Mouse (Mus musculus) spleen, adult 2 months (tissue): ENCODE results near the gene Gm45717. TPM values are rescaled to one million over a fixed set of nuclear protein-coding genes. Genes with fewer than 3 reads are reported as not detected.
A peak's percentile ranks its signal among the peaks of the same experiment; 100 is the strongest.

ENCODE experiments used
- DNase-seq, 2 experiments: peaks; one replicate each; pipeline versions ENCODE4 v3.0.0 to v3.0.0-alpha.2; 2012 to 2021; ENCODE audit warnings: low spot score in 2 of 2, low read depth in 1 of 2
- H3K27ac ChIP-seq: fragments of 200-500 bp; 2 replicates; pipeline ENCODE4 v1.5.1; 2012; ENCODE audit warnings: low read length, inconsistent platforms; ENCODE audit not compliant: insufficient read depth
- H3K27me3 ChIP-seq: fragments of 200-500 bp; 2 replicates; pipeline ENCODE4 v1.6.1; 2012; ENCODE audit warnings: mild to moderate bottlenecking, moderate library complexity, low read length, inconsistent platforms; ENCODE audit not compliant: control insufficient read depth, insufficient read depth
- H3K36me3 ChIP-seq: fragments of 200-500 bp; 2 replicates; pipeline ENCODE4 v1.6.1; 2012; ENCODE audit warnings: mild to moderate bottlenecking, low read length, inconsistent platforms; ENCODE audit not compliant: control insufficient read depth, insufficient read depth
- H3K4me1 ChIP-seq: fragments of 200-500 bp; 2 replicates; pipeline ENCODE4 v1.6.1; 2011; ENCODE audit warnings: inconsistent platforms; ENCODE audit not compliant: control insufficient read depth, insufficient read depth, insufficient read length
- H3K4me3 ChIP-seq: fragments of 200-500 bp; 2 replicates; pipeline ENCODE4 v1.5.1; 2011; ENCODE audit warnings: mild to moderate bottlenecking, inconsistent platforms; ENCODE audit not compliant: insufficient read depth, insufficient read length; ENCODE audit errors: extremely low read depth
- CTCF ChIP-seq: fragments of 200-500 bp; IDR thresholded peaks from 2 replicates; pipeline ENCODE4 v1.5.1; 2011; ENCODE audit warnings: mild to moderate bottlenecking, inconsistent platforms; ENCODE audit not compliant: insufficient read depth, insufficient read length, insufficient replicate concordance; ENCODE audit errors: extremely low read depth
- POLR2A ChIP-seq: fragments of 200-500 bp; IDR thresholded peaks from 2 replicates; pipeline ENCODE4 v1.6.1; 2011; ENCODE audit warnings: low read depth, low read length, inconsistent platforms
- WGBS: fragments of 180-500 bp; shearing (Covaris S2); methylation state at CpG from one replicate; pipeline ENCODE4 v1.1.7; 2018; 5-methylcytosine and 5-hydroxymethylcytosine counted together
- polyA plus RNA-seq: library from polyadenylated mRNA; depleted of rRNA; stranded (reverse); fragments of >200 nt; gene quantifications from 2 replicates; pipeline ENCODE4 v1.2.3, GENCODE M21; 2012; rRNA removed

Gene Gm45717
- polyA plus RNA-seq, 1 experiment: not detected

GRCm38 (mm10) chr7:140907131-140907530, 48.6 kb downstream of the Gm45717 start:
- Histone ChIP-seq H3K27me3 (no peaks in the 10 kb centered on the region), H3K4me1 (no peaks in the 10 kb centered on the region), H3K27ac (no peak overlapping the region), H3K4me3 (no peak overlapping the region), H3K36me3 (no peaks in the 10 kb centered on the region)
- 87% methylated on average over 13 of the region's 13 CpGs for WGBS
- TF ChIP-seq CTCF (no peak), POLR2A (no peak)
- no peak for DNase-seq

DNA sequence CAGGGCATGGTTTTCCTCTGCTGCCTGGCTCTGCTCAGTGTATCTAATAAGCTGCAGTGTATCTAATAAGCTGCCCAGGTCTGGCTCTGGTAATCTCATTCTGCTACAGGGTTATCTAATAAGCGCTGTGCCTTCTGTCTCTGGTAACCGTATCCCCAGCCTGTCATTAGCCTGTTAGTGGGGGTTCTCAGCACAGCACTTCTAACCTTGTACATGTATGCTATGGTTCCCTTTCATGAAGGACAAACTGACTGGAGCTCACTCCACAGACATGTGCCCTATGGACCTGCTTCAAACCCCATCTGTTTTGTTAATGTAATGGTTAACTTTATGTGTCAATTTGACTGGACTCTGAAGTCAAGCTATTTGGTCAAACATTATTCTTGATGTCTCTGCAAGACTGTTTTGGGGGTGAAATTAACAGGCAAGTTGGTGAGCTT, 50.1 kb downstream of the Gm45717 start:
- no peak overlapping the region for H3K27ac ChIP-seq
- no peak overlapping the region for H3K4me3 ChIP-seq
- H3K4me1 ChIP-seq: no peaks in the 10 kb centered on the region
- H3K27me3 ChIP-seq: no peaks in the 10 kb centered on the region
- no peak for DNase-seq
- 85% methylated on average over 2 of the region's 2 CpGs for WGBS
- no peaks in the 10 kb centered on the region for H3K36me3 ChIP-seq
- TF ChIP-seq POLR2A (no peak), CTCF (no peak)

GRCm38 (mm10) chr7:140903212-140903611, 52.5 kb downstream of the Gm45717 start:
- Histone ChIP-seq H3K36me3 (peaks cover 5% of the 10 kb centered on the region), H3K27ac (no peak overlapping the region), H3K27me3 (no peaks in the 10 kb centered on the region), H3K4me3 (no peak overlapping the region), H3K4me1 (no peaks in the 10 kb centered on the region)
- no peak for TF ChIP-seq POLR2A
- peak; percentile 87; the same call in 1 of the 2 replicates for TF ChIP-seq CTCF
- WGBS: 27% methylated on average over 13 of the region's 13 CpGs
- peak; percentile 12 to 68 for DNase-seq

DNA sequence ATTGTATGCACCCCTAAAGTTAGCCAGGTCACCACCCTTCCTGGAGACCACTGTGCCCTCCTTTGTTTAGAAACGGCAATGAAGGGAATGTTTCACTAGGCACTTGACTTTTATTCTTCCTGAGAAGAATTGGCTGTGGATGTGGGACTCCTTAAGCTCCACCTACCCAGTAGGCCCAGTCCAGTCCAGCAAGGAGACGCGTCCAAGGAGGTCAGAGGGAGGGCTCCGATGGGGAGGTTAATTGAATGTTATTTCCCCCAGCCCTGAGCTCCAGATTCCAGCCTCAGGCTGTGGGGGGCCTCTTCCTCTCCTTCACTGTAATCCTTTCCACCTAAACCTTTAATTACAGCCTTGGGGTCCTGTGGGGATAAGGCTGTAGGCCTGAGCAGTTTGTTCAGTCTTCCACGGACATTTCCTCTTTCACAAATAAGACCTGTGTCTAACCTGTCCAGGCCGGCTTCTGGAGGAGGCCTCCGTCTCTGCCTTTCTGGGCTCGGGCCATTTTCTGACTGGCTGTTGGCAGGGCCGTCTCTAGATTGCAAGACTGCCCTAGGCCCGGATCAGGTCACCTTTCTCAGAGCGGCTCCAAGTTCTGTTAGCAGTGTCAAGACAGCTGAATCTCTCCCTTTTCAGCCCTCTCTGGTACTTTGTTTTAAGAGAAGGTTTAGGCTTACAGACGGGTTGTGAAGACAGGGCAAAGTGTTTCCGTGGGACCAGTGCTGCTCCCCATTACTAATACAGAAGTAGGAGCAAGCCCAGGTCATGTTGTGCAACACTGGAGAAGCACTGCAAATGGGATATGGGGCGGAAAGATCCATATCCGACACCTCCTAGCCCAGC, 53.5 kb downstream of the Gm45717 start:
- TF ChIP-seq POLR2A (no peak), CTCF (no peak)
- WGBS: 89% methylated on average over 15 of the region's 15 CpGs
- no peak for DNase-seq
- Histone ChIP-seq H3K4me3 (no peak overlapping the region), H3K4me1 (no peaks in the 10 kb centered on the region), H3K27ac (no peak overlapping the region), H3K27me3 (no peaks in the 10 kb centered on the region), H3K36me3 (peaks cover 10% of the 10 kb centered on the region)

GRCm38 (mm10) chr7:140900220-140900619, 55.5 kb downstream of the Gm45717 start, which contains the start of gene Cox8b:
TSS of gene Cox8b (minus strand) at chr7:140900446.
- TF ChIP-seq CTCF (no peak), POLR2A (no peak)
- WGBS: 84% methylated on average over 10 of the region's 10 CpGs
- peaks cover 13% of the 10 kb centered on the region for H3K36me3 ChIP-seq
- DNase-seq: no peak
- H3K4me1 ChIP-seq: no peaks in the 10 kb centered on the region
- no peak within 1 kb of the TSS for H3K4me3 ChIP-seq
- no peaks in the 10 kb centered on the region for H3K27me3 ChIP-seq
- H3K27ac ChIP-seq: no peak within 1 kb of the TSS

Other genes with a start within 250 kb of the Gm45717 start
- 0.36 and 1.3 TPM in 2 replicates for gene Cyp2e1, start 192.2 kb downstream of the Gm45717 start, polyA plus RNA-seq
- 0.07 and 0.11 TPM in 2 replicates for gene Syce1, start 168.1 kb downstream of the Gm45717 start, polyA plus RNA-seq
- gene Zfp941, start 133.8 kb downstream of the Gm45717 start, polyA plus RNA-seq: not detected in 2 replicates
- 1.1 and 1.5 TPM in 2 replicates for gene Urah, start 120.9 kb downstream of the Gm45717 start, polyA plus RNA-seq
- gene Scgb1c1, start 110.4 kb downstream of the Gm45717 start, polyA plus RNA-seq: 0.25 TPM in 1 of 2 replicates, not detected in the other
- gene Odf3, start 108.1 kb downstream of the Gm45717 start, polyA plus RNA-seq: not detected in 2 replicates
- not detected in 2 replicates for gene Gm45785, start 99.6 kb downstream of the Gm45717 start, polyA plus RNA-seq
- 104 and 117 TPM in 2 replicates for gene Ric8a, start 99.0 kb downstream of the Gm45717 start, polyA plus RNA-seq
- gene Bet1l, start 98.4 kb downstream of the Gm45717 start, polyA plus RNA-seq: 16.9 and 19.0 TPM in 2 replicates
- gene Psmd13, start 74.0 kb downstream of the Gm45717 start, polyA plus RNA-seq: 39.6 and 43.0 TPM in 2 replicates
- 13.3 and 15.0 TPM in 2 replicates for gene Sirt3, start 73.6 kb downstream of the Gm45717 start, polyA plus RNA-seq
- not detected in 2 replicates for gene Cox8b, start 55.5 kb downstream of the Gm45717 start, polyA plus RNA-seq
- gene Nlrp6, start 35.0 kb downstream of the Gm45717 start, polyA plus RNA-seq: 0.12 and 0.32 TPM in 2 replicates
- 21.2 and 26.0 TPM in 2 replicates for gene Pgghg, start 14.5 kb downstream of the Gm45717 start, polyA plus RNA-seq
- 1.2 and 1.3 TPM in 2 replicates for gene Ifitm5, start 5.6 kb downstream of the Gm45717 start, polyA plus RNA-seq
- 279 and 436 TPM in 2 replicates for gene Ifitm2, start 50 bp upstream of the Gm45717 start, polyA plus RNA-seq
- 159 and 265 TPM in 2 replicates for gene Ifitm1, start 11.3 kb upstream of the Gm45717 start, polyA plus RNA-seq
- 177 and 277 TPM in 2 replicates for gene Ifitm3, start 54.8 kb upstream of the Gm45717 start, polyA plus RNA-seq
- 25.5 and 45.9 TPM in 2 replicates for gene Ifitm6, start 62.0 kb upstream of the Gm45717 start, polyA plus RNA-seq
- gene Gm17387, start 73.2 kb upstream of the Gm45717 start, polyA plus RNA-seq: not detected in 2 replicates
- 0.79 and 1.9 TPM in 2 replicates for gene B4galnt4, start 105.2 kb upstream of the Gm45717 start, polyA plus RNA-seq
- gene Pkp3, start 122.3 kb upstream of the Gm45717 start, polyA plus RNA-seq: 30.1 and 36.7 TPM in 2 replicates
- 35.8 and 45.5 TPM in 2 replicates for gene Sigirr, start 144.6 kb upstream of the Gm45717 start, polyA plus RNA-seq
- 0.02 and 0.23 TPM in 2 replicates for gene Ano9, start 161.9 kb upstream of the Gm45717 start, polyA plus RNA-seq
- 26.8 and 27.0 TPM in 2 replicates for gene Ptdss2, start 166.4 kb upstream of the Gm45717 start, polyA plus RNA-seq
- 90.8 and 113 TPM in 2 replicates for gene Rnh1, start 216.9 kb upstream of the Gm45717 start, polyA plus RNA-seq
- 29.0 and 33.2 TPM in 2 replicates for gene Hras, start 238.1 kb upstream of the Gm45717 start, polyA plus RNA-seq
- gene Lrrc56, start 238.2 kb upstream of the Gm45717 start, polyA plus RNA-seq: 5.2 and 5.5 TPM in 2 replicates